Mouse (Mus musculus) CD4-positive helper T cell, adult 2 months (primary cell): ENCODE measurements at regions not wholly inside any gene's neighbourhood (a gene's known extent, or its start where the extent isn't known, plus 50 kb on each side); places are given as distances from the start of the nearest gene placed in this dataset.
A peak's percentile ranks its signal among the peaks of the same experiment; 100 is the strongest.

ENCODE experiments used
- DNase-seq: peaks from one replicate; pipeline ENCODE4 v3.0.0-alpha.2; 2012; ENCODE audit warnings: low read depth, missing footprints, low spot score

GRCm38 (mm10) chr14:114808621-114809020 is 283.4 kb upstream of the Gpc5 start:
- DNase-seq: no peak

GRCm38 (mm10) chr14:114820677-114821076 is 271.3 kb upstream of the Gpc5 start:
- no peak for DNase-seq

GRCm38 (mm10) chr14:114821098-114821594 is 270.9 kb upstream of the Gpc5 start:
- DNase-seq: no peak

GRCm38 (mm10) chr14:114821672-114822071 is 270.3 kb upstream of the Gpc5 start:
- no peak for DNase-seq

GRCm38 (mm10) chr14:114826662-114827321 is 265.2 kb upstream of the Gpc5 start:
- no peak for DNase-seq

- DNase-seq: no peak
Measured at GRCm38 (mm10) chr14:114829310-114829709, 262.7 kb upstream of the Gpc5 start.

GRCm38 (mm10) chr14:114832987-114833386 is 259.0 kb upstream of the Gpc5 start:
- DNase-seq: no peak

- DNase-seq: no peak
Measured at GRCm38 (mm10) chr14:114836723-114837349, 255.2 kb upstream of the Gpc5 start.

GRCm38 (mm10) chr14:114837652-114838276 is 254.3 kb upstream of the Gpc5 start:
- no peak for DNase-seq

- no peak for DNase-seq
Measured at GRCm38 (mm10) chr14:114839340-114839903, 252.6 kb upstream of the Gpc5 start.

- DNase-seq: no peak
Measured at GRCm38 (mm10) chr14:114840766-114841165, 251.2 kb upstream of the Gpc5 start.

- DNase-seq: no peak
Measured at GRCm38 (mm10) chr14:114841552-114841951, 250.5 kb upstream of the Gpc5 start.

GRCm38 (mm10) chr14:114842327-114842726 is 249.7 kb upstream of the Gpc5 start:
- DNase-seq: no peak

- DNase-seq: no peak
Measured at GRCm38 (mm10) chr14:114843105-114843743, 248.8 kb upstream of the Gpc5 start.

- peak; percentile 19 for DNase-seq
Measured at GRCm38 (mm10) chr14:114854324-114855054, 237.5 kb upstream of the Gpc5 start.

GRCm38 (mm10) chr14:114855055-114855740 is 236.8 kb upstream of the Gpc5 start:
- no peak for DNase-seq

- DNase-seq: no peak
Measured at GRCm38 (mm10) chr14:114855746-114856145, 236.3 kb upstream of the Gpc5 start.

- no peak for DNase-seq
Measured at GRCm38 (mm10) chr14:114856243-114857031, 235.6 kb upstream of the Gpc5 start.

- DNase-seq: no peak
Measured at GRCm38 (mm10) chr14:114857171-114857570, 234.8 kb upstream of the Gpc5 start.

GRCm38 (mm10) chr14:114857689-114858088 is 234.3 kb upstream of the Gpc5 start:
- no peak for DNase-seq
